Mouse (Mus musculus) CH12F3 (cell line): ENCODE data around the gene Insm1.

Experiments used
- in situ Hi-C: fragments of 300-500 bp; cut with MboI; formaldehyde crosslinking; loops from 2 replicates; pipeline ENCODE4 v1.14.3; 2020; ENCODE audit warnings: low sequenced_read_pairs

Gene Insm1

DNA sequence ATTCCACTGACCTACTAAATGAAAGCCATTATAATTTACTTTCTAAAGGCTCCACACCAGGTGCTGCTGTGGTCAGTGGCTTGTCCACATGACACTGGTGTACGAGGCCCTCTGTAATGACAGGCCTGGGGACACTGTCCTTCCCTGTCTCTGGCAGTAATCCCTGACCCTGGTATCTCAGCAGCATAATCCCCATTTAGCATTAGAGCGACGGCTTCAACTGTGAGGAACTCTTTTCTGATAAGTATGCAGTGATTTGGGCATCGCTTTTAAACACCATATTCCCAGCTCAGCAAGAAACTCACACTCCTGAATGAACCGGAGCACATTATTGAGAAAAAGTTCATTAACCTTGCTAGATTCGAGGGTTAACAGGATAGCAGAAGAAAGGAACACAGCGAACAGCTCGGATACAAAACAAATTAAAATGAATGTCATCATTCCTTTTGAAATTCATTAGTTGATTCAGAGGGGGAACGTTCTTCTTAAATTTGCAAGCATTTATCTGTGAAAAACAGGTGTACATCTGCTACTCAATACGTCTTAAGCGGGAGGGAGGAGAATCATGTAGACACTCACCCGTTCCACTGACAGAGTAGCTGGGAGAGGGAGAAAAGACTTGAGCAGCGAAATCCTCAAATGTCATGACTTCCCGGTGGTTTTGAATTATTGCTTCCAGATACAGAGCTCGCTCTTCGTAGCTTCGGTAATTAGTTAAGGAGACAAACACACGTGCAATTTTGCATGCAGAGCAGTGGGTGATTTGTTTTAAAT is 38.3 kb downstream of the Insm1 start:
- in situ Hi-C loops: no loop called here

DNA sequence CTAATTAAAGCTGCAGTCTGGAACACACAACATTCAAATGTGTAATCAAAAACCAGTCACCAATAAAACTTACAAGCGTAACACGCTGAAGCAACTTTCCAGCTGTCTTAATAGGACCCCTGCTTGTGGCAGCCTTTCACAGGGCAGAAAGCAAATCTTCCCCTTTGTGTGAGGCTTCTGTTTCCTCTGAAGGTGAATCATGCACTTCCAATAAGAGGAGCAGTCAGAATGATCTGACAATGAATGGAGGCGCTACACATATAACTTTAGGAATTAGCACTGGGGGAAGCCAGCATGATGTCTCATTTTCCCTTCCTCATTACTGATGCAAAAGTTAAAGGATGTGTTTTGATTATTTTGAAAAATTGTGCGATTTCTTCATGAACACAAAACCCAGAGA is 39.4 kb downstream of the Insm1 start:
- in situ Hi-C loops: no loop called here

DNA sequence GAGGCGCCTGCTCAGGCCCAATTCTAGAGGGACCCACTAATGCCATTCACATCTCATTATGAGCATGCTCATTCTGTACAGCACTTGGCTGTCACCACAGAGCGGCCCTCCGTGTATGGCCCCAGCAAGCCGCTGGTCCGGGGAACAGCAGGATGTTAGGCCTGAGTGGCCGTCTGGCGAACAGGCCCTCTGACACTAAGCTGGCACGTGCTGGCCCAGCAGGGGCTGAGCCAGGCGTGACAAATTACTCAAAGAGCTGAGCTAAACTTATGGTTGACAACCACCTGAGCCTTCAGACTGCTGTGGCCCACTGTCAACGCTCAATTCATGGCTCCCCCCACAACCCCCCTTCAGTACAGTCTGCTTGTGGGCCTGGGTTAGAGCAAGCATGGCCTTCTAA is 40.5 kb downstream of the Insm1 start:
- in situ Hi-C loops: no loop called here

DNA sequence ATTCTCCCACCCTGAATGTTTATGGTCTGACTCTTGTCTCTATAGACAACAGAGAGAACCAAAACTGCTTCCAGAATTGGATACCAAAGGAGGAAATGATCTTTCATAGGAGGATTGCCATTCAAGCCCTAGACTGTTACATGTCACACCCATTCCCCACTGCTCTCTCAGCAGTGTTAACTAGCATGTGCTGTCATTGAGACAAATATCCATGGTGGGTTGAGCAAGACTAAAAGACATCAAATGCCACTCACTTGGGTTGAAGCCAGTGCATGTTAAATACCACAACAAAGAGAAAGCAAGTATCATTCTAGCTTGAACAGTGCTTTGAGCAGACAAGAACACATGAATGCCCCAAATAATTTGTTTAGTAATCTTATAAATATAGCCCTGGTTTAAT is 41.2 kb downstream of the Insm1 start:
- in situ Hi-C loops: no loop called here

DNA sequence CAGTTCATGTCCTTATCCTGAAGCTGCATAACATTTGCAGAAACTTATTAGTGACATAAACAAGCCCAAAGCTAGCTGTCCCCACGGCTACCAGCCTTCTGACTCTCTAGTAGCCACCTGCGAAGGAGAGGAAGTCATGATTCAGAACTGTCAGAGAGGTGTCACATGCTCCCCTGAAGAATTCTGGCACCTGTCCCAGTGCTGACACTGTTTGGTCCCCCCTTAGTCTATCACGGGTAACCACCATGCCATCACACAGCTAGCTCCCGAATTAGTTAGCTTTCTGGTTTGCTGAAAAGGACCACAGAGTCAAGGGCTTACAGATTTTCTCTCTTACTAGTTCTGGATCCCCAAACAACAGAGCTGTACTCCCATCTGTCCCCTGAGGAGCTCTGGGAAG is 43.3 kb downstream of the Insm1 start:
- in situ Hi-C loops: no loop called here

DNA sequence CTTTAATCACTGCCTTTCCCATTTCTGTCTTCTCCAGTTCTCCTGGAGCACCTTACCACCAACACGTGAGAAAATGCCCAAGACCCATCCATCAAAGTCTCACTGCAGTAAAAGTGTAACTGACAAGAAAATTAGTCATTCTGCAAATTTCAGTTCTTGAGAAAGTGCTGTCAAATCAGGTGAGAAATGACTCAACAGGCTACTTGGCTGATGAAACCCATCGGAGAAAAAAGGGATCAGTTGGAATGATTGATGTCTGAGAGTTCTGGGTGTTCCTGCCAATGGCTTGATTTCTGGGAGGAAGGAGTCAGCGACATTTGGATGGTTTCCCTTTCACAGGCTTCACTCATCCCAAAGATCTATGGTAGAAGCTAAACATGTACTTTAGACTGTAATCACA is 44.8 kb downstream of the Insm1 start:
- in situ Hi-C loops: no loop called here
